Mouse (Mus musculus): ENCODE measurements around the gene Gm11983. TPM values are rescaled to one million over a fixed set of nuclear protein-coding genes. Genes with fewer than 3 reads are reported as not detected.
"Not testable (repeated sequence)": the region's sequence is repeated elsewhere in the genome, so short reads cannot be mapped to it uniquely, and the experiment has no call there.

Gene Gm11983
- polyA plus RNA-seq, 1 experiment: not detected

DNA sequence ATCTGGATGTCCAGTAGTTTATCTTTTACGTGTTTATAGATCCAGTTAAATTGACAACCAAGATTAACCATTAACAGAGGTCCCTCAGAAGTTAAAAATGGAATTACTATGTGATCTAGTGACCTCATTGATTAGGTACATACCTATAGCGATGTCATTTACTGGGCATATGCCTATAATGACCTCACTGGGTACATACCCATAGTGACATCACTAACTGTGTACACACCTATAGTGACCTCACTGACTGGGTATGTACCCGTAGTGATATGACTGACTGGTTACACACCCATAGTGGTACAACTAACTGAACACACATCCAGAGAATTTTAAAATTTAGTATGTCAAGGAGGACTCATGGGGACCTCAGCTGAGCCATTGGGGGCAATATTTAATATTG is 18.5 kb upstream of the Gm11983 start:
- no peak overlapping the region for H3K27ac ChIP-seq (ENCODE audit: insufficient read depth, low read depth, low read length)
- no peaks in the 10 kb centered on the region for H3K4me1 ChIP-seq (ENCODE audit: control insufficient read depth, insufficient read depth, low read length)
- WGBS: 95% methylated on average over 3 of the region's 3 CpGs
- no peak overlapping the region for H3K4me3 ChIP-seq (ENCODE audit: insufficient read depth, low read depth, low read length)
- TF ChIP-seq POLR2A (IDR thresholded peaks at IDR 0.05; ENCODE audit: insufficient read depth, low read depth, low read length): no peak
- TF ChIP-seq CTCF (IDR thresholded peaks at IDR 0.05; ENCODE audit: insufficient read depth, low read depth, low read length): no peak

DNA sequence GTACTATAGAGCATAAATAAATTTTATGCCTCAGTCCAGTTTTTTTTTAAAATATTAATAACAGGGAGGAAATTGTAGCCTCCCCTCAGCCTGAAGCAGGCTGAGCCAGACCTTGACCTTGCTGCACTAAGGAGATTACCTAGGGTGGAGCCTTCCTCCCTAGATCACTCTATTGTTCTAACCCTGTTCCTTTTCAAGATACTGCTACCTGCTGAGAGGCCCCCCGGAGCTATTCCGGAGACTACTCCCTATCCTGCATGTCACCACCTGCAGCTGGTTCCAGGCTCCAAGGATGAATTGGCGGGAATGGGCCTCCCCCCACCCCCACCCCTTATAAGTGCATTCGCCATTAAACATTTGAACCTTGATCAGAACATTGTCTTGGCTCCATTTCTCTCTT is 15.9 kb upstream of the Gm11983 start:
- not testable (repeated sequence) for H3K27ac ChIP-seq (ENCODE audit: insufficient read depth, low read depth, low read length); H3K4me3 ChIP-seq (ENCODE audit: insufficient read depth, low read depth, low read length); H3K4me1 ChIP-seq (ENCODE audit: control insufficient read depth, insufficient read depth, low read length)
- WGBS: 86% methylated on average over 4 of the region's 4 CpGs

DNA sequence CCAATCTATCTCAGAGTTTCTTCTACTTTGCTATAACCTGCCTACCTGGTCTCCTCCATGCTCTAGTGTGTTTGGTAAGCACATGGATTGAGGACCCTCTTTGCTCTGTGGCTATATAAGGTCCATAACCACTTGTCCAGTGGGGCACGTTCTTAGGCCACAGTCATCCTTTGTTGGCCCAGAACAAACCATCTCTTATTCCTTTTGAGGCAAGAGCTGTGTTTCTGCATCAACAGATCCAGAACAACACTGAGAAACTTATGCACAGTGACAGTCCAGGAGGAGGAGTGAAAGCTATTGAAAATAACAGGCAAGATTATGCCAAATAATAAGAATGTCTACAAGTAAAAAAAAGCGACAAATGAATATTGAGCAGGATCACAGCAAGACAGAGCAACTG is 6.4 kb upstream of the Gm11983 start:
- Histone ChIP-seq H3K4me3 (ENCODE audit: insufficient read depth, low read depth, low read length) (no peak overlapping the region), H3K27ac (ENCODE audit: insufficient read depth, low read depth, low read length) (no peak overlapping the region), H3K4me1 (ENCODE audit: control insufficient read depth, insufficient read depth, low read length) (no peaks in the 10 kb centered on the region)
- no peak for TF ChIP-seq POLR2A (IDR thresholded peaks at IDR 0.05; ENCODE audit: insufficient read depth, low read depth, low read length)
- WGBS: 82% methylated on average over 2 of the region's 2 CpGs

DNA sequence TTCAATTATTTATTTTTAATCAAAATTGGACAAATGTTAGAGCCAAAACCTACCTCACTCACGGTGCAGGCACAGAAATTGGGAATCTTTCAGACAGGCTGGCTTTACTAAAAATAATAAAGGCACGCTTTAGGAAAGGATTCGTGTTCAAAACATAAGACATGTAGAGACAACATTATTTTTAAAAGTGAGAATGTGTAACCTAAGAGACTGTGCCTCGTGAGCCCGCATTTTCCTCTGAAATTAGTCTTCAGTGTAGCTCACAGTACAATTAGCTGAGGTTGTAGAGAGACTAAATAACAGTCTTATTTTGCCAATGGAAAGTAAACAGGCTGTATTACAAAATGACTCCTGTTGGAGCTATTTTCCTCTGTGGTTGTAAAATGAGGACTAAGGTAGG is 4.7 kb upstream of the Gm11983 start:
- Histone ChIP-seq H3K4me3 (ENCODE audit: insufficient read depth, low read depth, low read length) (no peak overlapping the region), H3K4me1 (ENCODE audit: control insufficient read depth, insufficient read depth, low read length) (no peaks in the 10 kb centered on the region), H3K27ac (ENCODE audit: insufficient read depth, low read depth, low read length) (no peak overlapping the region)
- 38% methylated on average over 5 of the region's 5 CpGs for WGBS
- TF ChIP-seq CTCF (IDR thresholded peaks at IDR 0.05; ENCODE audit: insufficient read depth, low read depth, low read length): no peak
- TF ChIP-seq POLR2A (IDR thresholded peaks at IDR 0.05; ENCODE audit: insufficient read depth, low read depth, low read length): no peak

DNA sequence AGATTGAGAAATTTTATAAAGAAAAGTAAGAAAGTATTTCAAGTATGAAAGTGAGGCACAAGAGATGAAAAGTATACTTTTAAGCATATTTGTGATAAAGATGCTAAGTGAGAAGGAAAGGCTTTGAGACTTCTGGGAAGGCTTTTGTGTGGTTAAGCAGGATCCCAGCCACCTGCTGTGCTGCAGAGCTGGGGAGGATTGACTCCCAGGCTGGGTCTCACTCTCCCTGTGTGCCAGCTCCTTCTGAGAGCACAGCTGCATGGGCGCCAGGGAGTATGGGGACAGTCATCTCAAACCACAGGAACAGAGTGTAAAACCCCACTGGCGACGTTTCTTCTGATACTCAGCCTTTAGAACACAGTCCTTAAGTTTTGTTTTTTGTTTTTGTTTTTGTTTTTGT is 3.3 kb upstream of the Gm11983 start:
- Histone ChIP-seq H3K4me1 (ENCODE audit: control insufficient read depth, insufficient read depth, low read length) (no peaks in the 10 kb centered on the region), H3K27ac (ENCODE audit: insufficient read depth, low read depth, low read length) (no peak overlapping the region), H3K4me3 (ENCODE audit: insufficient read depth, low read depth, low read length) (no peak overlapping the region)
- TF ChIP-seq POLR2A (IDR thresholded peaks at IDR 0.05; ENCODE audit: insufficient read depth, low read depth, low read length): no peak
- no peak for TF ChIP-seq CTCF (IDR thresholded peaks at IDR 0.05; ENCODE audit: insufficient read depth, low read depth, low read length)
- WGBS: 46% methylated on average over 3 of the region's 3 CpGs

GRCm38 (mm10) chr11:6834636-6835035 is 2.8 kb downstream of the Gm11983 start:
- Histone ChIP-seq H3K4me1 (ENCODE audit: control insufficient read depth, insufficient read depth, low read length) (no peaks in the 10 kb centered on the region), H3K4me3 (ENCODE audit: insufficient read depth, low read depth, low read length) (no peak overlapping the region), H3K27ac (ENCODE audit: insufficient read depth, low read depth, low read length) (no peak overlapping the region)
- no peak for TF ChIP-seq POLR2A (IDR thresholded peaks at IDR 0.05; ENCODE audit: insufficient read depth, low read depth, low read length)
- WGBS: 27% methylated on average over 13 of the region's 13 CpGs

- Histone ChIP-seq H3K27ac (ENCODE audit: insufficient read depth, low read depth, low read length) (no peak overlapping the region), H3K4me3 (ENCODE audit: insufficient read depth, low read depth, low read length) (no peak overlapping the region), H3K4me1 (ENCODE audit: control insufficient read depth, insufficient read depth, low read length) (no peaks in the 10 kb centered on the region)
- TF ChIP-seq POLR2A (IDR thresholded peaks at IDR 0.05; ENCODE audit: insufficient read depth, low read depth, low read length) (no peak), CTCF (IDR thresholded peaks at IDR 0.05; ENCODE audit: insufficient read depth, low read depth, low read length) (no peak)
- 96% methylated on average over 9 of the region's 9 CpGs for WGBS
Measured at GRCm38 (mm10) chr11:6833731-6834130, 3.7 kb downstream of the Gm11983 start.

GRCm38 (mm10) chr11:6831931-6832330 is 5.5 kb downstream of the Gm11983 start:
- 80% methylated on average over 9 of the region's 9 CpGs for WGBS
- TF ChIP-seq POLR2A (IDR thresholded peaks at IDR 0.05; ENCODE audit: insufficient read depth, low read depth, low read length) (no peak), CTCF (IDR thresholded peaks at IDR 0.05; ENCODE audit: insufficient read depth, low read depth, low read length) (no peak)
- Histone ChIP-seq H3K4me1 (ENCODE audit: control insufficient read depth, insufficient read depth, low read length) (no peaks in the 10 kb centered on the region), H3K4me3 (ENCODE audit: insufficient read depth, low read depth, low read length) (no peak overlapping the region), H3K27ac (ENCODE audit: insufficient read depth, low read depth, low read length) (no peak overlapping the region)

DNA sequence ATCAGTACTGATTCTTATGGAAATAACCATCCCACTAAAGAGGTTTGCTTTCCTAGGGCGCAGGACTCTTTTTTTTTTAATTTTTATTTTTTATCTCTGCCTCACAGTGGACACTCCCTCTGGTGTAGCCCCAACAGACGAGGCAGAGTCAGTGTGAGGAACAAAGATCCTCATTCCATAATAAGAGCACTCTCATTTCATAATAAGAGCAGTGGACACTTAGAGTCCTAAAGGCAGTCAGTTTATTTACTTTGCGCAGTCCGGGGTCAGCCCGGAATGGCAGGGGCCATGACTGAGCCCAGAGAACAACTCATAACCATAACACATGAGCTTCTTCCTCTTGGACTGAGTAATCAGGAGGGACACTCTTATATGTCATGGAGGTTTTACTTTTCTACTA is 9.3 kb downstream of the Gm11983 start:
- Histone ChIP-seq H3K4me1 (ENCODE audit: control insufficient read depth, insufficient read depth, low read length) (no peaks in the 10 kb centered on the region), H3K27ac (ENCODE audit: insufficient read depth, low read depth, low read length) (no peak overlapping the region), H3K4me3 (ENCODE audit: insufficient read depth, low read depth, low read length) (no peak overlapping the region)
- TF ChIP-seq CTCF (IDR thresholded peaks at IDR 0.05; ENCODE audit: insufficient read depth, low read depth, low read length): no peak
- TF ChIP-seq POLR2A (IDR thresholded peaks at IDR 0.05; ENCODE audit: insufficient read depth, low read depth, low read length): no peak
- WGBS: 71% methylated on average over 5 of the region's 5 CpGs

DNA sequence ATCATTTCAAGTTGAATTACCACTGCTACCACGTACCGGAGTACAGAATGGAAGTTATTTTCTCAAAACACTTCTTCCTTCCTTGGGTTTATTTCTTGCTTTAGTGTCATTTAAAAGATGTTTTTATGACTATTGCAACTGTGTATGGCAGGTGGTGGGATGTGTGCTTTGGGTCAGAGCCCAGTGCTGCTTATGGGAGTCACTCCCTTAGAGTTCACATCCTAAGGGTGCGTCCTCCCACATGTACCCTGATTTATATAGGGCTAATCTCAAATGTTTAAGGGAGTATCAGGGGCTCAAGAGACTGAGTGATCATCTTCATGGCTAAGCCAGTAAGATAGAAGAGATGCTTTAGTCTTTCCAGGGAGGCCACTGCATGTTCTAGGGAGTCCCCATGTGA is 11.3 kb downstream of the Gm11983 start:
- Histone ChIP-seq H3K27ac (ENCODE audit: insufficient read depth, low read depth, low read length) (no peak overlapping the region), H3K4me3 (ENCODE audit: insufficient read depth, low read depth, low read length) (no peak overlapping the region), H3K4me1 (ENCODE audit: control insufficient read depth, insufficient read depth, low read length) (no peaks in the 10 kb centered on the region)
- WGBS: 93% methylated on average over 3 of the region's 3 CpGs
- TF ChIP-seq POLR2A (IDR thresholded peaks at IDR 0.05; ENCODE audit: insufficient read depth, low read depth, low read length): no peak
- TF ChIP-seq CTCF (IDR thresholded peaks at IDR 0.05; ENCODE audit: insufficient read depth, low read depth, low read length): no peak
